Mouse (Mus musculus): ENCODE results near the gene Atat1. TPM values are rescaled to one million over a fixed set of nuclear protein-coding genes. Genes with fewer than 3 reads are reported as not detected.
A peak's percentile ranks its signal among the peaks of the same experiment; 100 is the strongest.

Atat1 gene
- polyA plus RNA-seq, 1 experiment from 2014 or later: 15.0 TPM

DNA sequence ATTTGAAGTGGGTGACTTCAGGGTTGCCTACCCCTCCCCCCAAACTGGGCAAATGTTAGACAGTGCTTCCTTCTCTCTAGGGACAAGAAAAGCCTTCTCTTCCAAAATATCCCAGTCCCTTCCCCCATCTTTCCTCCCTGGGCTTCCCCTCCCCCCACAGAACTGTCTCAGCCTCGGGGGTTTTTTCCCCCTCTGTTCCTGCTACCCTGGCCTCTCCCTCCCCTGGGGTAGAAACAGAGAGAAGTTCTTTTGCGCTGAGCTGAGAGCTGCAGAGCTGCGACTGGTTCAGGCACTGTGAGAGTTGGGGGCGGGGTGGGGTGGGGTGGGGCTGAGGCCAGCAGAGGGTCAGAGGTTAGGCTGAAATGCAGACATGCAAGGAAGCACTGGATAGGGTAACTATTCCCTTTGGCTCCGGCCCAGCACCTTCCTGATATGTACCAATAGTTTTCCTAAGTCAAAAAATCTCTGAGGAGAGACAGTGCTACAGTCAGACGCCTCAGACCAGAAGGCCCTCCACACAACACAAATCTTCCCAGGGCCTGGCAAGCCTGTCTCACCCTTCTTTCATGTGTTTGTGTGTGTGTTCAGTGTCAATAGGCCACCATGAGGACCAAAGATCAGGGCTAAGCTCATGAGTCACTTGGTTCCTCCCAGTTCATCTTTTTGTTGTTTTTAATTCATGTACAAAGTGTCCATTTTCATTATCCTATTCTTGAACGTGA, 40.4 kb downstream of the Atat1 start:
- Histone ChIP-seq H3K9ac (peak overlapping the region; percentile 62), H3K36me3 (peaks cover 11% of the 10 kb centered on the region), H3K9me3 (replicated peaks) (peaks cover 6% of the 10 kb centered on the region; the same call in 1 of the 2 replicates), H3K4me2 (peak overlapping the region; percentile 91), H3K4me3 (peak overlapping the region; percentile 61), H3K27me3 (replicated peaks) (peaks cover 52% of the 10 kb centered on the region), H3K27ac (peak overlapping the region; percentile 78), H3K4me1 (peaks cover 93% of the 10 kb centered on the region)
- 8% methylated on average over 7 of the region's 7 CpGs for WGBS (ENCODE audit: insufficient replicate concordance)
- peak; percentile 22 for ATAC-seq

DNA sequence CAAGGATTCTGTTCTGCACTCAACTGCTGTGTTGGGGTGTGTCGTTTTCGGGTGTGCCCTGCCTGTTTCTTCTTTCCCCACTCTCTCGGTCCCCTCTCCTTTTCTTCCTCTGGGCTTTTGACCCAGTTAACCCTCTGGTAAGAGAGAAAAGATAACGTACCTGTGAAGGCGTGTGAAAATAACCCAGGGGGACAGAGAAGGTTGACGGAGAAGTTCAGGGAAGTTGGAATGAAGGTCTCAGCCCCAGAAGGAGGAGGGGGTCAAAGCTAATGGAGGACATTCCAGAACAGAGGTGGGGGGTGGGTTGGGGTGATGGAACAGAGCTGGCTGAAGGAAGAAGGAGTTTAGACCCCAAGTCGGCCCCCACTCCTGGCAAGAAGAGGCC, 40.9 kb downstream of the Atat1 start:
- peak overlapping the region; percentile 91 for H3K4me2 ChIP-seq
- H3K36me3 ChIP-seq: peaks cover 7% of the 10 kb centered on the region
- no peak for ATAC-seq
- peaks cover 6% of the 10 kb centered on the region; the same call in 1 of the 2 replicates for H3K9me3 ChIP-seq (replicated peaks)
- peaks cover 58% of the 10 kb centered on the region for H3K27me3 ChIP-seq (replicated peaks)
- H3K27ac ChIP-seq: peak overlapping the region; percentile 78
- 6% methylated on average over 7 of the region's 7 CpGs for WGBS (ENCODE audit: insufficient replicate concordance)
- peak overlapping the region; percentile 62 for H3K9ac ChIP-seq
- peak overlapping the region; percentile 61 for H3K4me3 ChIP-seq
- H3K4me1 ChIP-seq: peaks cover 90% of the 10 kb centered on the region

DNA sequence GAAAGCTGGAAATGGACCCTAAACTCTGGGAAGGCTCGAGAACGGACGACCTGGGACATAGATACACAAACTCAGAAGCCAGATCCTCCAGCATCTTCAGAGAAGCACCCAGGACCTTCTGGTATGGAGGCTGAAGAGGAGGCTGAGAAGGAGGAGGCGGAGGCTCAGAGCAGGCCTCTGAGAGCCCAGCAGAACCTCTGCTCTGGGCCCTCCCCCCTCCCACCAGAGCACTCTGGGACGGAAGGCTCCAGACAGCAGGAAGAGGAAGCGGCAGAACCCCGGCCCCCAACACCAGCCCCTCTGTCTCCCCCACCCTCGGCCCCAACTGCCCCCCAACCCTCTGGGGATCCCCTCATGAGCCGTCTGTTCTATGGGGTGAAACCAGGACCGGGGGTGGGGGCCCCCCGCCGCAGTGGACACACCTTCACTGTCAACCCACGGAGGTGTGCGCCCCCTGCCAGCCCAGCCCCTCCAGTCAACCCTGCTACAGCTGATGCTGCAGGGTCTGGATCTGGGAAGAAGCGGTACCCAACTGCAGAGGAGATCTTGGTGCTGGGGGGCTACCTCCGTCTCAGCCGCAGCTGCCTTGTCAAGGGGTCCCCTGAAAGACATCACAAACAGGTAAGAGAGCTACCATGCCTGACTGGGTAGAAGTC, 41.6 kb downstream of the Atat1 start:
- peak overlapping the region; percentile 62 for H3K9ac ChIP-seq
- H3K36me3 ChIP-seq: peaks cover 7% of the 10 kb centered on the region
- H3K27me3 ChIP-seq (replicated peaks): peaks cover 64% of the 10 kb centered on the region
- 15% methylated on average over 17 of the region's 17 CpGs for WGBS (ENCODE audit: insufficient replicate concordance)
- H3K9me3 ChIP-seq (replicated peaks): peaks cover 6% of the 10 kb centered on the region; the same call in 1 of the 2 replicates
- peaks cover 83% of the 10 kb centered on the region for H3K4me1 ChIP-seq
- H3K27ac ChIP-seq: peak overlapping the region; percentile 78
- ATAC-seq: no peak
- peak overlapping the region; percentile 61 for H3K4me3 ChIP-seq
- peak overlapping the region; percentile 91 for H3K4me2 ChIP-seq

DNA sequence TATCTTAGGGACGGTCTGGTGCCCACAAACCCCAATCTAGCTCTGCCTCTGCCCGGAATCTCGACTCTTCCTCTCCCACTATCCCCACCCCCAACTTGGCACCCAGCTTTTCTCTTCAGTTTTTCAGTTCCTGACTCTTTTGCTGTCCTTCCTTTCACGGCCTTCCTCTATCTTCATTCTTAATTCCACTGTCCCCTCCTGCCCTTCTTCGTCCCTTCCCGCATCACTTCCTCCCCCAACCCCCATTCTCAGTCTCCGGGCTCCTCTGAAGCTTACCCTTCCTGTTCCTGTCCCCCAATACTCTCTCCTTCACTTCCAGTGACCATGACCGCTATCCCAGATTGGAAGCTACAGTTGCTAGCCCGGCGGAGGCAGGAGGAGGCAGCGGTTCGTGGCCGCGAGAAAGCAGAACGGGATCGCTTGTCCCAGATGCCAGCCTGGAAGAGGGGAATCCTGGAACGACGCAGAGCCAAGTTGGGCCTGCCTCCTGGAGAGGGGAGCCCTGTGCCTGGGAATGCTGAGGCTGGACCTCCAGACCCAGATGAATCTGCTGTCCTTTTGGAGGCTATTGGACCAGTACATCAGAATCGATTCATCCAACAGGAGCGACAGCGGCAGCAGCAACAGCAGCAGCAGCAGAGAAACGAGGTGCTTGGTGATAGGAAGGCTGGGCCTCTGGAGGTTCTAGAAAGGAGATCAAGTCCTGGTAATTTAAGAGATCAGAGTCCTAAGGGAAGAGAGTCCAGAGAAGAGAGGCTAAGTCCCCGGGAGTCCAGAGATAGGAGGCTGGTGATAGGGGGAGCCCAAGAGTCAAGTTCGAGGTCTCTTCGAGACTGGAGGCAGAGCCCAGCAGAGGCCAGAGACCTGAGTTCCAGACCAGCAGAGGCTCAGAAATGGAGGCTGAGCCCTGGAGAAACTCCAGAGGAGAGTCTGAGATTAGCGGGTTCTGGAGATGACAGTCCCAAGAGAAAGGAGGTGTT, 42.7 kb downstream of the Atat1 start:
- peaks cover 7% of the 10 kb centered on the region for H3K36me3 ChIP-seq
- peak overlapping the region; percentile 61 for H3K4me3 ChIP-seq
- peak overlapping the region; percentile 78 for H3K27ac ChIP-seq
- ATAC-seq: no peak
- peaks cover 70% of the 10 kb centered on the region for H3K27me3 ChIP-seq (replicated peaks)
- H3K9me3 ChIP-seq (replicated peaks): peaks cover 6% of the 10 kb centered on the region; the same call in 1 of the 2 replicates
- WGBS (ENCODE audit: insufficient replicate concordance): 4% methylated on average over 26 of the region's 26 CpGs
- H3K9ac ChIP-seq: peak overlapping the region; percentile 66
- H3K4me2 ChIP-seq: peak overlapping the region; percentile 91
- peaks cover 77% of the 10 kb centered on the region for H3K4me1 ChIP-seq

DNA sequence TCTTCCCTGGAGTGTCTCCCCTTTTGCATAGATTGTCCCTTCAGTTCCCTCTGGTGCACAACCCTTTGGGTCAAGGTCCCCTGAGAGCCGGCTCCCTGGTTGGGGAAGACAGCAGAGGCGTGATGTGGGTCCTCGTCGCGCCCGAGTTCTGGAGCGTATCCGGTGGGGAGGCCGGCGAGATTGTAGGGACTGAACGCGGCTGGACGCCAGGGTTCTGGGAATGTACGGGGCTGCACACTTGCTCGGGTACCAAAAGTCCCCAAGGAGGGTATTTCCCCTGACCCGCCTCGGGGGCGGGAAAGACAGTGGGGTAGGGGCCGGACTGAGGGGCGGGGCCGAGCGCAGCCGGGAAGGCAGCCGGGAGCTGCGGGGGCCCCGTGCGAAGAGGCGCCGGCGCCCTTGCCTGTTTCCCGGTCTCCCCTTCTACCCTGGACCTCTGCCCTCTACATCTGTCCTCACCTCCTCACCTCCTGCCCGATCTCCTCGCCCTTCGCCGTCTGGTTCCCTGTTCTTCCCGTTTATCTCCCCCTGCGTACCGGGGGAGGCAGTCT, 43.5 kb downstream of the Atat1 start:
- Histone ChIP-seq H3K9me3 (replicated peaks) (peaks cover 4% of the 10 kb centered on the region; the same call in 1 of the 2 replicates), H3K36me3 (peaks cover 4% of the 10 kb centered on the region), H3K4me1 (peaks cover 81% of the 10 kb centered on the region), H3K9ac (peak overlapping the region; percentile 66), H3K4me3 (peak overlapping the region; percentile 61), H3K27ac (peak overlapping the region; percentile 78), H3K27me3 (replicated peaks) (peaks cover 70% of the 10 kb centered on the region), H3K4me2 (peak overlapping the region; percentile 91)
- no peak for ATAC-seq
- under 1% methylated on average over 38 of the region's 38 CpGs for WGBS (ENCODE audit: insufficient replicate concordance)

DNA sequence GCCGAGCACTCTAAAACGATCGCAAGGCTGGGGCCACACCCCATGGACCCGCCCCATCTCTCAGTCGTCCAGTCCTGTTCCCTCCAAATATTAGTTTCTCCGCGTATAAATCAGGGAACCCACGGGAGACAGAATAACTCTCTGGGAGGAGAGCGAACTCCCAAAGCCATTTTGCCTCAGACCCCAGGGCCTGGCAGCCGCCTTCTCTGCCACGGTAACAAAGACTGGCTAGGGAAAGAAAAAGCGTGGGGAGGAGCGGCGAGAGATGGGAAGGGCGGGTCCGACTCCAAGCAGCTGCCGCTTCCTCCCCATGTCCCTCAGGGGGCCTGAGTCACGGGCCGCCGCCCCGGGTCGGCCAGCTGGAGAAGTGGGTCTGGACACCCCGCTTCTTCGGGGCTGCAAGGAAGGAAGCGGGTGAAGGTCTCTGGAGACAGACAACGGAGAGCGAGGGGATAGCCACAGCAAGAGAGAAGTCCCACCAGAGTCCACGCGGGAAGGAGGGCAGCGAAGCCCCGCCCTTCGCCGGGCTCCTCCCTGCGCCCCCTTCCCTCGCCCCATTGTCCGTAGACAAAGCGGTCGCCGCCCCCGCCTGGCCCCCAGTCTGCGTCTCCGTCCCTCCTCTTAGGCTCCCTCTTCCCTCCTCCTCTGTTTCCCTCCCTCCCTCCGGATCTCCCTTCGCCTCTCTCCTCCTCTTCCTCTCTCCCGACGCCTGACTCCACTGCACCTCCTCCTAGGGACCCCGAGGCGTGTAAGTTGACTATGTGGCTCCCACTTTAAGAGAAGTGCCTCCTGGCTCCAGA, 44.2 kb downstream of the Atat1 start, which contains the start of gene Ppp1r18:
TSS of gene Ppp1r18 (plus strand) at position 113 of the 800 bp plus-strand sequence.
- H3K9ac ChIP-seq: peak within 1 kb of the TSS; percentile 66
- peak within 1 kb of the TSS; percentile 91 for H3K4me2 ChIP-seq
- H3K4me1 ChIP-seq: peaks cover 79% of the 10 kb centered on the region
- ATAC-seq: no peak
- under 1% methylated on average over 48 of the region's 48 CpGs for WGBS (ENCODE audit: insufficient replicate concordance)
- peak within 1 kb of the TSS; percentile 61 for H3K4me3 ChIP-seq
- H3K9me3 ChIP-seq (replicated peaks): no peaks in the 10 kb centered on the region
- H3K36me3 ChIP-seq: no peaks in the 10 kb centered on the region; the same call in 1 of the 2 replicates
- H3K27ac ChIP-seq: peak within 1 kb of the TSS; percentile 78
- H3K27me3 ChIP-seq (replicated peaks): peaks cover 70% of the 10 kb centered on the region

DNA sequence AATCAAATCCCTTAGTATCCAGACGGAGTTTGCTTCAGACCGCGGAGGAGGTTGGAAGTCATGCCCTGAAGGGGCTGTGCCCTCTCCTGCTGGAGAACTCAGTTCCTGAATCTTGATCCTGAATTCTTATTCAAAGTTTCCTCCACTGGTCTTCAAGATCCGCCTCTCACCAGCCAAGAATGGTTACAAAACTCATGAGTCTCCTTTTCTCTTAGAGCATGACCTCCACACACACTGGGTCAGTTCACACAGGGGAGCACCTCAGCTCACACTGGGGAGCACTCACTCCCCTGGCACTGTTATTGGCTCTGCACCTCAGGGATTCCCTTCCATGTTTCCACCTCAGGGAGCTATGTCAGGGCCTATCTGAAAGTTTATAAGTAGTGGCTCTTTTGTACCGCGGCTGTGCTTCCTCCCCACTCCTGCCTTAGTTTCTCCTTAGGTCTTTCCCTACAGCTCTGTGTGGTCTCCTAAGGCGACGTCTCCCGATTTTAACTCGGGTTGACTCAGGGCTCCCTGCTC, 45.0 kb downstream of the Atat1 start:
- peaks cover 79% of the 10 kb centered on the region for H3K4me1 ChIP-seq
- peak overlapping the region; percentile 91 for H3K4me2 ChIP-seq
- ATAC-seq: no peak
- 36% methylated on average over 10 of the region's 10 CpGs for WGBS (ENCODE audit: insufficient replicate concordance)
- peak overlapping the region; percentile 66; the same call in 1 of the 2 replicates for H3K9ac ChIP-seq
- no peaks in the 10 kb centered on the region; the same call in 1 of the 2 replicates for H3K36me3 ChIP-seq
- peak overlapping the region; percentile 78; the same call in 1 of the 2 replicates for H3K27ac ChIP-seq
- peaks cover 70% of the 10 kb centered on the region for H3K27me3 ChIP-seq (replicated peaks)
- H3K4me3 ChIP-seq: peak overlapping the region; percentile 61
- H3K9me3 ChIP-seq (replicated peaks): no peaks in the 10 kb centered on the region

DNA sequence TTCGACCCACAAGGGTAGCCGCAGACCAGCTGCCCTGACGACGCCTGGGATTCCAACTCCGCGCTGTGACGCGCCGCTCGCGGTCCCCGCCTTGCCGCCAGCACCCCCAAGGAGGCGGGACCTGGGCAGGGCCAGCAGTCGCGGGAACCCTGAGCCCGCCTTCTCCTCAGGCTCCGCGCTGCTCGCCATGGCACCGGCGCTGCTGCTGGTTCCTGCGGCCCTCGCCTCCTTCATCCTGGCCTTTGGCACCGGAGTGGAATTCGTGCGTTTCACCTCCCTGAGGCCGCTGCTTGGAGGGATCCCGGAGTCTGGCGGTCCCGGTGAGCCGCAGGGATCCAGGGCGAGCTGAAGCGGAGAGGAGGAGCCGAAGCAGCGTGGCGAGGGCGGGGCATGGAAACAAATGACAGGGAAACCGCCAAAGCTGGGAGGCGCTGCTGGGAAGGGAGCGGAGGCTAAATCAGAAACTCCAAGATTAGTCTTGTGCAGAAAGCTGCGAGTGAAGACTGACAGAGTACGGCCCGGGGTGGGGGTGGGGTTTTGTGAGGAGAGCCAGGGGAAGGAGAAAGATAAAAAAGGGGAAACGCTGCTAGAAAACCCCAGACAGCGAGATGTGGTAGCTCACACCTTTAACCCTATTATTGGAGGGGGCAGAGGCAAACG, 48.5 kb downstream of the Atat1 start, which contains the start of gene Nrm:
TSS of gene Nrm (plus strand) at position 121 of the 660 bp plus-strand sequence.
- peak; percentile 95 for ATAC-seq
- Histone ChIP-seq H3K4me3 (peak within 1 kb of the TSS; percentile 73), H3K4me2 (peak within 1 kb of the TSS; percentile 85), H3K27ac (peak within 1 kb of the TSS; percentile 80), H3K9ac (peak within 1 kb of the TSS; percentile 76), H3K4me1 (peaks cover 44% of the 10 kb centered on the region), H3K27me3 (replicated peaks) (peaks cover 36% of the 10 kb centered on the region), H3K36me3 (peaks cover 27% of the 10 kb centered on the region), H3K9me3 (replicated peaks) (no peaks in the 10 kb centered on the region)
- under 1% methylated on average over 47 of the region's 47 CpGs for WGBS (ENCODE audit: insufficient replicate concordance)

DNA sequence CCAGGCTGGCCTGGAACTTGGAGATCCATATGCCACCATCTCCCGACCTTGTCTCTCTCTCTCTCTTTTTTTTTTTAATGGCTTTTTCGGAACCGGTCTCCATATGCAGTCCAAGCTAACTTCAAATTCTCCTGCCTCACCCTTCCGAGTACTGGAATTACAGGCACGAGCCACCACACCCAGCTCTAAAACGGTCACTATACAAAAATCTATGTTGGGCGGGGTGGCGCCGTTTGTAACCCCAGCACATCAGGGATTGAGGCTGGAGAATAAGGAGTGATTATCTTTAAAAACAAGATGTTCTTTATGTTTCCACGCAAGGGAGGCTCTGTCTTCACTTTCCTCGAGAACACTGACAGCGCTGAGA, 49.1 kb downstream of the Atat1 start:
- Histone ChIP-seq H3K4me1 (peaks cover 39% of the 10 kb centered on the region), H3K9me3 (replicated peaks) (no peaks in the 10 kb centered on the region), H3K27ac (peak overlapping the region; percentile 80), H3K9ac (peak overlapping the region; percentile 76), H3K4me3 (peak overlapping the region; percentile 73), H3K36me3 (peaks cover 29% of the 10 kb centered on the region), H3K27me3 (replicated peaks) (peaks cover 31% of the 10 kb centered on the region), H3K4me2 (peak overlapping the region; percentile 85)
- ATAC-seq: peak; percentile 50
- 5% methylated on average over 12 of the region's 12 CpGs for WGBS (ENCODE audit: insufficient replicate concordance)

DNA sequence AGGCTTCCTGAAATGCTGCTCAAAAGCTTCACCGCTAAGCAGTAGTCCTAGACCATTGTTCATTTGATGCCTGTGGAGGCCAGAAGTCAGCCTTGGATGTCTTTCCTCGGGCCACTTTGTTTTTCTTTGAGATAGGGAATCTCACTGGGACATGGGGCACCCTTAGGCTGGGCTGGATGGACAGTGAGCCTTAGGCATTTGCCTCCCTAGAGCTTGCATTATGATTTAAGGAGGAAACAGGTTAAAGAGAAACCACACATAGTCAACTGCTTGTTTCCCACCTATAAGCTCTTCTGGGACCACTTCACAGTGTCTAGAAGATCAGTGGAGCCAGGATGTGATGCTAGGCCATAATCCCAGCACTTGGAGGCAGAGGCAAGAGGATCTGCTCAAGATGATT, 50.0 kb downstream of the Atat1 start:
- ATAC-seq: no peak
- H3K9ac ChIP-seq: no peak overlapping the region
- H3K4me2 ChIP-seq: no peak overlapping the region
- 63% methylated on average over 2 of the region's 2 CpGs for WGBS (ENCODE audit: insufficient replicate concordance)
- no peak overlapping the region for H3K27ac ChIP-seq
- H3K4me1 ChIP-seq: peaks cover 29% of the 10 kb centered on the region
- no peaks in the 10 kb centered on the region for H3K9me3 ChIP-seq (replicated peaks)
- H3K27me3 ChIP-seq (replicated peaks): peaks cover 21% of the 10 kb centered on the region
- H3K36me3 ChIP-seq: peaks cover 38% of the 10 kb centered on the region
- no peak overlapping the region for H3K4me3 ChIP-seq

Data from liver, embryonic 12.5 days (tissue).